Comparison of ENCODE assay signal across 25 mouse cellular contexts in the genomic region with DNA sequence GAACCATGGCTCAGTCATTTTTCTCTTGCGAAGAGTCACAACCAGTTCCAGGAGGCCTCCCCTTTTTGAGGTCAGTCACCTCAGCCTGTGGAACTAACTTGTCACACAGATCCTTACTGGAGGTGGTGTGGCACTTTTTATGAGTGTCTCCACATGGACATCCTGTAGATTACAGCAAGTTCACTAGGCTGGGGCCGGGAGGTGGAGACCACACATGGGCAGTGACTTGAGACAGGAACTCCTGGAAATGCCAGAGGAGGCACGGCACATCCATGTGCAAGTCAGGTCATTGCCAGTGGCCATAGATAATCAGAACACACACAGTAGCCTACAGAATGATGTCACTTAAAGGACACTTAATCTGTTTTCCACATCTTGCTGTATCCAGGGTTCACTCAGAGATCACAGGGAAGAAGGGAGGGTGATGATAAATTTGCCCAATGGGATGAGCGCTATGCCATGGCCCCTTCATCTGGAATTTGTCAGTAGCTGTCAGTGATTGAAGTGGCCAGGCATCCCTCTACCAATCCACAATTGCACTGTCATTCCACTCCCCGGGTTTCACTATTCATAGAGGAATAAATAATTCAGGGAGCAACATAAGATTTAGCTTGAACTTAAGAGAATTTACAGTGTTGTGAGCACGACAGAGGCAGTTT. TPM values are rescaled to one million over a fixed set of nuclear protein-coding genes. Genes with fewer than 3 reads are reported as not detected.
DNase-seq lines count a peak whose midpoint lies in the region; ATAC-seq and TF ChIP-seq lines count a peak whose summit lies in the region.
"Had no signal": no experiment of that assay in that cellular context is flagged by ENCODE, and none has a peak within 500 bp of the region (broad histone marks: within the 10 kb centered on the region; RNA-seq: fewer than 3 reads in every experiment).

No protein-coding gene starts in this region.

- no peaks in the 10 kb centered on the region for H3K27me3 ChIP-seq in heart, embryonic 11.5 days (ENCODE audit: control insufficient read depth, insufficient read depth, low read length)
- no peaks in the 10 kb centered on the region for H3K27me3 ChIP-seq in heart, adult 2 months (ENCODE audit: control insufficient read depth, insufficient read depth, low read length)
- no peaks in the 10 kb centered on the region for H3K27me3 ChIP-seq in heart, embryonic 16.5 days (ENCODE audit: control insufficient read depth, insufficient read depth, low read length)
- H3K27me3 ChIP-seq: embryonic facial prominence, embryonic 12.5 days; forebrain, embryonic 15.5 days; hindbrain, embryonic 12.5 days; Patski had no signal

- 40% methylated on average over 6 of the region's 6 CpGs for WGBS in heart, embryonic 11.5 days (ENCODE audit: insufficient replicate concordance)
- 47% methylated on average over 6 of the region's 6 CpGs for WGBS in heart, adult 2 months
- 37% methylated on average over 6 of the region's 6 CpGs for WGBS in heart, embryonic 16.5 days

- no peak for TF ChIP-seq CTCF in heart, adult 2 months (IDR thresholded peaks at IDR 0.05)

- 0 out of 2 replicates have a peak overlapping the region, but pooled peaks have one; percentile 1 for H3K4me2 ChIP-seq in heart, embryonic 11.5 days
- no peak overlapping the region; the same call in 1 of the 2 replicates for H3K4me2 ChIP-seq in heart, embryonic 16.5 days (ENCODE audit: low read depth, low read length)
- H3K4me2 ChIP-seq: embryonic facial prominence, embryonic 12.5 days; forebrain, embryonic 15.5 days; hindbrain, embryonic 12.5 days had no signal

- no peak overlapping the region for H3K9ac ChIP-seq in heart, embryonic 11.5 days (ENCODE audit: low read depth, low read length)
- H3K9ac ChIP-seq in heart, adult 2 months (ENCODE audit: low read depth, low read length): no peak overlapping the region
- H3K9ac ChIP-seq in heart, embryonic 16.5 days (ENCODE audit: low read length): no peak overlapping the region
- H3K9ac ChIP-seq: embryonic facial prominence, embryonic 12.5 days; forebrain, embryonic 15.5 days; hindbrain, embryonic 12.5 days had no signal

- H3K79me2 ChIP-seq in heart, adult 2 months (replicated peaks; ENCODE audit: control insufficient read depth, insufficient read depth, low read length): no peaks in the 10 kb centered on the region

- H3K9me3 ChIP-seq in heart, embryonic 11.5 days (replicated peaks; ENCODE audit: control insufficient read depth, low read length): no peaks in the 10 kb centered on the region
- H3K9me3 ChIP-seq in heart, embryonic 16.5 days (replicated peaks; ENCODE audit: control insufficient read depth, low read length): no peaks in the 10 kb centered on the region
- H3K9me3 ChIP-seq: embryonic facial prominence, embryonic 12.5 days; forebrain, embryonic 15.5 days; G1E; hindbrain, embryonic 12.5 days had no signal

- H3K27ac ChIP-seq in heart, embryonic 11.5 days (ENCODE audit: low read depth, low read length): no peak overlapping the region
- no peak overlapping the region for H3K27ac ChIP-seq in heart, adult 2 months
- H3K27ac ChIP-seq in heart, embryonic 16.5 days (ENCODE audit: low read length): no peak overlapping the region
- H3K27ac ChIP-seq: embryonic facial prominence, embryonic 12.5 days; forebrain, embryonic 15.5 days; hindbrain, embryonic 12.5 days had no signal

- no peak overlapping the region for H3K4me3 ChIP-seq in heart, embryonic 11.5 days (ENCODE audit: low read depth, low read length)
- H3K4me3 ChIP-seq in heart, adult 2 months: no peak overlapping the region
- no peak overlapping the region for H3K4me3 ChIP-seq in heart, embryonic 16.5 days (ENCODE audit: low read length)
- H3K4me3 ChIP-seq: embryonic facial prominence, embryonic 12.5 days; forebrain, embryonic 15.5 days; hindbrain, embryonic 12.5 days had no signal

- intact Hi-C loops in heart, adult 2 months (cut with DNase I): no loop called here
- intact Hi-C loops in heart, postnatal 25 days (cut with DNase I): no loop called here

- TF ChIP-seq POLR2A in heart, adult 2 months (IDR thresholded peaks at IDR 0.05; ENCODE audit: insufficient read depth, low read depth, low read length): no peak

- DNase-seq in embryo, embryonic 10.5 days (ENCODE audit: low spot score): peak; percentile 11
- no peak for DNase-seq in embryo, embryonic 9.5 days (ENCODE audit: extremely low spot score)
- no peak for DNase-seq in heart, adult 2 months
- DNase-seq in heart, postnatal 25 days (ENCODE audit: low spot score): no peak
- DNase-seq in spleen, postnatal 4 days (ENCODE audit: low spot score in 2 of 2): no peak
- DNase-seq: adrenal gland, postnatal 14 days; B cell, adult 2 months; cerebellum, adult 11-12 months; cerebellum, adult 9-10 months; cerebellum, postnatal 25 days; gastrocnemius, postnatal 36 days; heart, postnatal 36 days; kidney, adult 8-10 months had no signal

- peaks cover 9% of the 10 kb centered on the region for H3K36me3 ChIP-seq in heart, embryonic 11.5 days (ENCODE audit: control insufficient read depth, insufficient read depth, low read length)
- H3K36me3 ChIP-seq in heart, adult 2 months (ENCODE audit: control insufficient read depth, insufficient read depth, low read length): peaks cover 9% of the 10 kb centered on the region
- H3K36me3 ChIP-seq in heart, embryonic 16.5 days (ENCODE audit: control insufficient read depth, insufficient read depth): peaks cover 15% of the 10 kb centered on the region

- peaks cover 6% of the 10 kb centered on the region for H3K4me1 ChIP-seq in heart, embryonic 11.5 days (ENCODE audit: control insufficient read depth, insufficient read depth, low read length)
- H3K4me1 ChIP-seq in heart, adult 2 months (ENCODE audit: control insufficient read depth, insufficient read depth, low read length): peaks cover 1% of the 10 kb centered on the region; the same call in 1 of the 2 replicates
- H3K4me1 ChIP-seq in heart, embryonic 16.5 days (ENCODE audit: control insufficient read depth, insufficient read depth, low read length): 0 out of 2 replicates have a peak, but pooled peaks cover 6% of the 10 kb centered on the region
- H3K4me1 ChIP-seq: embryonic facial prominence, embryonic 12.5 days; forebrain, embryonic 15.5 days; hindbrain, embryonic 12.5 days had no signal

- TF ChIP-seq EP300 in heart, adult 2 months (IDR thresholded peaks at IDR 0.05; ENCODE audit: insufficient read depth, low read depth, low read length): no peak

- no peak for ATAC-seq in heart, embryonic 11.5 days (replicated peaks; ENCODE audit: insufficient number of reproducible peaks, low FRiP score, low TSS enrichment)
- peak; percentile 28 for ATAC-seq in heart, embryonic 16.5 days (replicated peaks; ENCODE audit: extremely low read depth, insufficient read depth, low FRiP score)
- ATAC-seq: activated CD4-positive, CD25-positive, alpha-beta regulatory T cell, adult 4 months; CD4-positive, CD25-positive, alpha-beta regulatory T cell, adult 4 months; forebrain, embryonic 15.5 days; hindbrain, embryonic 16.5 days; inflammation-experienced regulatory T-cells, adult 6 months; intestine, postnatal 0 days; Patski had no signal

RNA-seq across cellular contexts. Expression of a gene that starts 59.4 kb away (rescaled TPM):
- 7.3 and 12.8 TPM in 2 replicates for polyA plus RNA-seq in heart, embryonic 11.5 days (2014; fragmentation: Nextera tagmentation; extraction: Ambion mirVana)
- total RNA-seq in heart, adult 2 months (2021): 10 to 100 TPM; 23.8 to 33.4 TPM
- polyA plus RNA-seq in heart, adult 2 months (2012; rRNA removed): 4.0 and 7.7 TPM in 2 replicates
- polyA plus RNA-seq in heart, embryonic 16.5 days (2015; fragmentation: Nextera tagmentation; extraction: Ambion mirVana): 5.7 and 7.6 TPM in 2 replicates
- 10 to 100 TPM; 29.8 to 35.0 TPM for total RNA-seq in heart, postnatal 25 days (2021)
